Mouse (Mus musculus) E14TG2a.4 (cell line): ENCODE results near the gene Atxn2l.

Experiments
- CTCF ChIP-seq: conservative IDR thresholded peaks from 2 replicates; pipeline ENCODE4 v1.5.1; 2014; ENCODE audit warnings: low read length
- NANOG ChIP-seq: IDR thresholded peaks from 2 replicates; pipeline ENCODE4 v1.6.1; 2014; ENCODE audit warnings: borderline replicate concordance, low read length, mixed read lengths
- POU5F1 ChIP-seq: IDR thresholded peaks from 2 replicates; pipeline ENCODE4 v1.6.1; 2014; ENCODE audit warnings: low read length, borderline replicate concordance

- TF ChIP-seq CTCF: no peak
- no peak for TF ChIP-seq NANOG
- TF ChIP-seq POU5F1: no peak
Observed at GRCm38 (mm10) chr7:126496475-126496874, 6.8 kb downstream of the Atxn2l start.
